Mouse (Mus musculus): ENCODE results near the gene Ak1.

Gene Ak1

GRCm38 (mm10) chr2:32621517-32621859 lies at the start of gene Ak1:
Gene Ak1, plus strand, starts transcription at chr2:32621758.
- DNase-seq (ENCODE audit: low spot score in 2 of 2), result no peak

GRCm38 (mm10) chr2:32572196-32572595 lies 49.4 kb upstream of the Ak1 start:
- no peak for DNase-seq (ENCODE audit: low spot score in 2 of 2)

DNA sequence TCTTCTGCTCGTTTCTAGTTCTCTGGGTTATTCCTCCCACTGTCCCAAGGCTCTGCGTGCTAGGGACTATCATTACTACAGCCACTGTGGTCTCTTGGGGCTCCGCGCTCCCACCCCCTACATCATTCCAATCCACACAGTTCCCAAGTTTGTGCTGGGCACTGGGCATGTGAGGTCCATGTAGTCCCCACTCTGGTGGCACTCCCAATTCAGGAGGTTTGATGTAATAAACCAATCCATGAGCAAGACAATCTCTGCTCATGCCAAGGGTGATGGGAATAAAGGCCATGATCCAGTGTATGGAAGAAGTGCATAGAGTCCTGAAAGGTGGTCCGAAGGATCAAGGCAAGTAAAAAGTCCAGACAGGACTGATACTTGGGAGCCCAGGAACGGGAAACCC lies 47.1 kb upstream of the Ak1 start, which contains the start of gene Pip5kl1:
Gene Pip5kl1 (plus strand): TSS at position 301 of the 400 bp plus-strand sequence.
- DNase-seq (ENCODE audit: low spot score in 2 of 2), result no peak

- DNase-seq (ENCODE audit: low spot score in 2 of 2), result peak; percentile 83 to 84
Measured at GRCm38 (mm10) chr2:32574901-32575585, 46.5 kb upstream of the Ak1 start.

- peak; percentile 88 to 89 for DNase-seq (ENCODE audit: low spot score in 2 of 2)
Measured at GRCm38 (mm10) chr2:32575586-32576160, 45.9 kb upstream of the Ak1 start, which contains the start of gene 9430097D07Rik. Gene 9430097D07Rik, minus strand, starts transcription at chr2:32575684.

GRCm38 (mm10) chr2:32576532-32576931 lies 45.0 kb upstream of the Ak1 start:
- DNase-seq (ENCODE audit: low spot score in 2 of 2), result no peak

DNA sequence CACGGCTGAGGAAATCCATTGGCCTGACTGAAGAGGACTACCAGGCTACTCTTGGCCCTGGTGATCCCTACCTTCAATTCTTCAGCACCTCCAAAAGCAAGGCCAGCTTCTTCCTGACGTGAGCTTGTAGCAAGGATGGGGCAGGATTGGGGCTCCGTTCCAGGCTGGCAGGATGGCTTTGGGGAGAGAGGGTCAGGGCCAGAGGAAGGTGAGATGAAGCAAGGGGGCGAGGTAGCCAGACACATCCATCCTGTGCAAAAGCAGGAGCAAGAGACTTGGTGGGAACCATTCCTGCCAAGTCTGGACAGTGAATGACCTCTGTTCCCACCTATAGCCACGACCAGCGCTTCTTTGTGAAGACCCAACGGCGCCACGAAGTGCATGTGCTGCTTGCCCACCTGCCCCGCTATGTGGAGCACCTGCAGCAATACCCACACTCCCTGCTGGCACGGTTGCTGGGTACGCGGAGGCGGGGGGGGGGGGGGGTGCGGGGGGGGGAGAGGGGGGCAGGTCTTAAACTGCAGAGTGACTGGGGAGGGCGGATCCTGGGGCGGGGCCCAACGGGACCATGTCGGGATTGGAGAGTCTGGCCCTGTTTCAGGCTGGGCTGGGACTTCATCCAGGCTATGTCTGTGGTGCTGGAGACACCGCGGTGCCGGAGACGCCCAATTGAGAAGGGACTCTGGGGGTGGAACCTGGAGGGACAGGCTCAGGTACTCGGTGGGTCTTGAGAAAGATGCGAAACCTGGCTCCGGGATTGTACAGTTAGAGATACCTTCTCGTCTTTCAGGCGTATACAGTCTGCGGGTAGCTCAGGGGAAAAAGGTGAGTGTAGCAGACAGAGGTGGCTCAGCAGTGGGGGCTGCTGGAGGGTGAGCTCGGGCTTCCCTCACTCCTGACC lies 43.2 kb upstream of the Ak1 start:
- peak; percentile 60 to 63 for DNase-seq (ENCODE audit: low spot score in 2 of 2)

DNA sequence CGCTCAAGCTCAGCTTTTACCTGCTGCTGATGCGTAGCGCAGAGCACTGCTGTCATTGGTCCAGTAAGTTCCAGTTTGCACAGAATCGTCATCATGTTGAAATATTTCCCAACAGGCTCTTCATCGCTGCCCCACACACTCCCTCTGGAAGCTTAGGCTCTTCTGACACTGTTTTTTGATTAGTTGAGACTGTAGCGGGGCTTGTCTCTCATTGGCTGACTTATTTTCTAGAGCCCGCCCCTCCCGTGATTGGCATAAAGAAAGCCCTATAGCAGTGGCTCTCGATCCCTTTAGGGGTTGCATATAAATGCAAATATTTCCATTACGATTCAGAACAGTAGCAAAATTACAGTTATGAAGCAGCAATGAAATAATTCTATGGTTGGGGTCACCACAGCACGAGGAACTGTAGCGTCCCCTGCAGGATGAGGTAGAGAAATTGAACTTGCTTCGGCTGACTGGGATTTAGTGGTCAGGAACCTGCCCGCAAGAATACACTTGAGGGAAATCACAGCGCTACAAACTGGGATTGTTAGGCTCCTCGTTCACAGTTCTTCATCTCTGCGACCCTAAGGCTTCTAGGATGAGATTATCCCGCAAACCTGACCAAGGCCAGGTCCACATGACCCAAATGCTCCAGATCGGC lies 40.0 kb upstream of the Ak1 start:
- DNase-seq (ENCODE audit: low spot score in 2 of 2), result peak; percentile 81 to 87

GRCm38 (mm10) chr2:32582830-32583799 lies 38.4 kb upstream of the Ak1 start:
- DNase-seq (ENCODE audit: low spot score in 2 of 2), result peak; percentile 89 to 90

- no peak for DNase-seq (ENCODE audit: low spot score in 2 of 2)
Measured at GRCm38 (mm10) chr2:32585149-32585714, 36.3 kb upstream of the Ak1 start.

DNA sequence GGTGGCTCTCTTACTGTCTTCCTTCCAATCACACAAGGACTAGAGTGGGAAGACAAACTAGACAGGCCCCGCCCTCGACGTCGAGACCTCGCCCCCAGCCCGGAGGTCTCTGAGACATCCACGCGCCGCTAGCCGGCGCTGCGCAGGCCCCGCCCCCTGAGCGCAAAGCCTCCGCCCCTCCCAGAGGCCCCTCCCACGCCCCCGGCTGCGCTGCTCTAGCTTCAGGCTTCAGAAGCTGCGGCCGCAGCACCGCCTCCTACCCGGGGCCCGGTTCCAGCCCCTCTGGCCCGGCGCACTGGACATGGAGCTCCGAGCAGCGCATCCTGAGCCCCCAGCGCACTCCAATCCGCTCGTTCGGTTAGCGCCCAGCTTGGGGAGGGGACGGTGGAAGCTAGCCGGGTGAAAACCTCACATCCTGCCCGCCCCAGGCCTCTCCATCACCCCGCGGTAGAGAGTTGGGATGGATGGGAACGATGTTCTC lies 34.6 kb upstream of the Ak1 start, which contains the start of gene St6galnac4:
Gene St6galnac4 (plus strand): TSS at position 225 of the 481 bp plus-strand sequence.
- peak; percentile 94 to 95 for DNase-seq (ENCODE audit: low spot score in 2 of 2)

DNA sequence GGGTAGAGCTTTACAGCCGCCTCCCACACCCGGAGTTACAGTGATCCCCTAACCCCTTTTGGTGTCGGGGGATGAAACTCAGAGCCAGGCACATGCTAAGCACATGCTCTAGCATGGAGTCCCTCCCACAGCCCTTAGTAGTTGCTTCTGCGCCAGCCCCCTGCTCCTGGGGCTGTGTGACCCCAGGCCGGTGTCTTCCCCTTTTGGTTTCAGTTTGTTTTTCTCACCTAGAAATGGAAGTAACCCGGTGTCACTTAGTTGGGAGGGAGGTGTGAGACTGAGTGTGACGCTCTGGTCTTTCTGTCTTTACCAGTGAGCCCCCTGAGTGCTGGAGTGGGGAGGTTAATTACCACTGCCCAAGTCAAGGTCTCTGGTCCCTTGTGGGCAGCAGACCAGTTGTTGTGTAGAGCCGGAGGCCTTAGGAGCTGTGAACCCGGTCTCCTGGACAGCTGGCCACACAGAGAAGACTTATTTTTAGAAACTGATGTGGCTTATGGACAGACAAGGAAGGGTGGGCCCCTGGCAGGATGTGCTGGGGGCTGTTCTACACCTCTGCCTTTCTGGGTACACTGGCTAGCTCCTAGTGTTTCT lies 33.7 kb upstream of the Ak1 start:
- peak in 1 of 2 experiments; percentile 44 for DNase-seq (ENCODE audit: low spot score in 2 of 2)

DNA sequence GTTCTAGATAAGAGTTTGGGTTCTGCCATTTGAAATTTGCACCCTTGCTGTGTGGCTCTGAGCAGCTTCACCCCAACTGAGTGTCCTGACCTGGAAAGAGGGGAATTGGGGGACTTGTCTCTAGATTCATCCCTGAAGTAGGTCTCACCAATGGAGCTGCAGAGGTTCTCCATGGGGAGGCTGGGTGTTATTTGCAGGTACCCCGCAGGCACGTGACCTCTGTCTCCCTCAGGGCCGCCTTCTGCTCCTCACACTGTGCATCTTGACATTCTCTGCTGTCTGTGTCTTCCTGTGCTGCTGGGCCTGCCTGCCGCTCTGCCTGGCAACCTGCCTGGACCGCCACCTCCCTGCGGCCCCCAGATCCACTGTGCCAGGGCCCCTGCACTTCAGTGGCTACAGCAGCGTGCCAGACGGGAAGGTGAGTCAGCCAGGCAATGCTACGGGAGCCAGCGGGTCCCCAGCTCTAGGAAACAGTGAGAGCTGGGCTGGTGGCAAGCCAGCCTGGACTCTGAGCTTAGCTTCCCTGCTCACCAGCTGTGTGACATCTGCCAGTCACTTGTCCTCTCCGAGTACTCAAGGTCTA lies 32.3 kb upstream of the Ak1 start:
- peak; percentile 51 to 57 for DNase-seq (ENCODE audit: low spot score in 2 of 2)

GRCm38 (mm10) chr2:32590224-32590623 lies 31.3 kb upstream of the Ak1 start:
- DNase-seq (ENCODE audit: low spot score in 2 of 2), result peak in 1 of 2 experiments; percentile 50

DNA sequence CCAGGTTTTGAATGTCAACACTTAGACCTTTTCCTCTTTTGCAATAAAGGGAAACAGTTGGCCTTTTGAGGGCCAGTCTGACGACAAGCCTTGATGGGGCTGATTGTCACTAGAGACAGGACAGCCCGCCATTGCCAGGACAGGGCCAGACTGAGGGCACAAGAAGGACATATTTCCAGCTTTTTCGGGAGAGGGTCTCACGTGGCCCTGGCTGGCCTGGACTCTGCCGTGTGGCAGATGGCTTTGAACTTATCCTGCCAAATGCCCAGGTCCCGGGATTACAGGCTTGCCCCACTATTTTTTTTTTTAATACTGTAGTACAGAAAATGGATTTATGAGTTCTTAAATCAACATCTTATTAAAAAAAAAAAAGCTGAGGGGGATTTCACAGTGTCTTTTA lies 30.3 kb upstream of the Ak1 start:
- DNase-seq (ENCODE audit: low spot score in 2 of 2), result no peak

DNA sequence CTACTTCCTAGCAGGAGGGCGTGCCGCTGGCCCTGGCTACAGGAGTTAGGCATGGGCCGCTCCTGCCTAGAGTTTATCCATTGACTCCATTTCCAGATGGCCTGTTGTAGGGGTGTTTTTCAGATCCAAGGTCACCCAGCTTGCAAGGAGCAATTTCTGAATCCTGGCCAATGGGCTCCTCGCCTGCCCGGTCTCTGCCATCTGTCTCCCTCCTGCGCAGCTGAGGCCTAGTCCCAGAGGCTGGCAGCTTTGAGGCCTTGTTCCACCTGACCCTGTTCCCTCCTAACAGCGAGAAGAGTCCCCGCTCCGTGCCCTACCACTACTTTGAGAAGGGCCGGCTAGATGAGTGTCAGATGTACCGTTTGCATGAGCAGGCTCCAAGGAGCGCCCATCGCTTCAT lies 24.8 kb upstream of the Ak1 start:
- no peak for DNase-seq (ENCODE audit: low spot score in 2 of 2)

DNA sequence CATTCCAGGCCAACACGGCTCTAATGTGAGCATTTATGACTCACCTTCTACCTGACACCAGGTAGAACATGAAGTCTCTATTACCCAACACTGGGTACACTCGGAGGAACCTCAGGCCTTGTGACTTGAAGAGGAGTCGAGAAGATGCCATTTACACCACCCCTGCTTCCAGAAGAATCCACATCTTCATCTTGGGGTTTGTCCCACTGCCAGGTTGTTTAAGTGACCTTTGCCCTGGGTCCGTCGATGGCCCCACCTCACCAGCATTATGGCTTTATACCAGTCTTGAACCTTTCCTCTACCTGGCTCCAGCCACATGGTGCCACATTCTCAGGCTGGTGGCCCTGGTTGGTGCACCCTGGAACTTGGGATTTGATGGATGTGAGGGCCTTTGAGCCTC lies 24.3 kb upstream of the Ak1 start:
- no peak for DNase-seq (ENCODE audit: low spot score in 2 of 2)

DNA sequence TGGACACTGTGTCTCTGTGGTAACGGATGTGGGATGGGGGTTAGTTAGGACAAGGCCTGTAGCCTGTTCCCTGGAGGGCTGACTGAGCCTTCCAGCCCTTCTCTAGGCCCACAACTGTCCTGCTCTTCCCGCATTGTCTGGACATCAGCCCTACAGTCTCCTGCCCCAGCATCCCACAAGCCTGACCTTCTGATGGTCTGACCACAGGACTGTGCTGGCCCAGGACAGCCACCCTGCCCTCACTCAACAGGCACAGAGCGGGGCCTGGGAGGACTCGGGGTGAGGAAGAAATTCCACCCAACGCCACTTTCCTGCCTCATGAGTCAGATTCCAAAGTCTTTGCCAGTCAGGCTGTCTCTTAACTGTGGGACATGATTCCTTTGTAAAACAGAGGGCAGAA lies 23.9 kb upstream of the Ak1 start:
- DNase-seq (ENCODE audit: low spot score in 2 of 2), result no peak

DNA sequence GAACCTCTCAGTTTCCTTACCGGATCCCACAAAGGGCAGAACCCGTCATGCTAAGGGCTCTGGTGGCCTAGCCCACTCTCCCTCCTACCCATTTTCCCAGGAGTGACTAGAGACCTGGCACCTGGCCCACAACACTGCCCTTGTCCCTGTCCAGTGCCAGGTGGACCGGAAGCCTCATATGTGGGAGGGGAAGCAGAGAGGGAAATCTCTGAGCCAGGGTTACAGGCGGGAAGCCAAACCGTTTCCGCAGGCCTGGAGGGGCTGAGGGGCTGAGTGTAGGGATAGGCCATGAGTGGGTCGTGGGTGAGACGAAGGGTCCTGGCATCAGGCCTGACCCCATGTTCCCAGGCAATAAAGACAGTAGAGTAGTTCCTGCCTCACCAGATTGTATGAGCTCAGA lies 23.1 kb upstream of the Ak1 start:
- no peak for DNase-seq (ENCODE audit: low spot score in 2 of 2)
